Mouse (Mus musculus): Measurements from ENCODE around the gene Gm4756.

DNA sequence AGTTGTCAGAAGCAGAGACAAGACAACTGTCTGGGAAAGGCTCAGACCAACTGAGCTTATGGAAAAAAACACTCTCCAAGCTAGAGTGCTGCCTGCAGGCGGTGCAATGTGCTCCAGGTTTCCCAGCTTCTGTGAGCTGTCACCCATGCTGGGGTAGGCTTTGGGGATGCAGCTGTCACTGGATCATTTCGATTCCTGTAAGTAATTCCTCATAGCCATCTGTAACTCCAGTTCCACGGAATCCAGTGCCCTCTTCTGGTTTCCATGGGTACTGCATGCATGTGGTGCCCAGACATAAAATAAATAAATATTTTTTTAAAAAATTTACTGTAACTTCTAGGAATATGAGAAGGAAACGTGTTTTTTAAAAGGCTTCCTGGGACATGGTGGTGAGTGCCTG, 5.2 kb upstream of the Gm4756 start:
- TF ChIP-seq CTCF (conservative IDR thresholded peaks at IDR 0.05; ENCODE audit: insufficient read depth, insufficient read length, low read depth, low read length) (peak; percentile 66), POLR2A (IDR thresholded peaks at IDR 0.05; ENCODE audit: low read depth, low read length) (no peak)

All from kidney, adult 2 months (tissue).